Mouse (Mus musculus): ENCODE results near the gene Dnmbp. TPM values are rescaled to one million over a fixed set of nuclear protein-coding genes. Genes with fewer than 3 reads are reported as not detected.

The Dnmbp gene
- polyA plus RNA-seq, 1 experiment from 2014 or later, result 14.2 TPM

DNA sequence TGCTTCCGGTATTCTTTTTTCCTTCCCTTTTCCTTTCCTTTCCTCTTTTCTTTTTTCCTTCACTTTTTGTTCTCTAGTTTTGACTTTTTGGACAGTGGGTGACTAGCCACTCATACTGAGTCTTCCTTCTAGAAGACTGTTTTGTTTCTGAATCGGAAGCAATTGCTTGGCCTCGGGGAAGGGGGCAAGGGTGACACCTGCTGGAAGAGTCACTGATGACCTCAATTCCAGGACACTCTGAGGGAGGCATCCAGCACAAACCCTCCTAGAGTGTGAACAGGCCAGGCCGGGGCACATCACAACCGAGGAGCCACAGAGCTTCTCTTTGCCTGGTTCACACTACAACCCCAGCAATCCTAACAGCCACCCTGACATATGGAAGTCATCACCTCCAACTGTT, 34.0 kb downstream of the Dnmbp start:
- no peak overlapping the region for H3K4me2 ChIP-seq (replicated peaks; ENCODE audit: low read depth)
- H3K9ac ChIP-seq (ENCODE audit: low read length), result no peak overlapping the region
- no peak overlapping the region for H3K27ac ChIP-seq (replicated peaks)
- H3K36me3 ChIP-seq (ENCODE audit: control insufficient read depth, insufficient read depth, low read length), result peaks cover 29% of the 10 kb centered on the region
- H3K27me3 ChIP-seq (ENCODE audit: control insufficient read depth, insufficient read depth, low read length), result no peaks in the 10 kb centered on the region
- H3K9me3 ChIP-seq (ENCODE audit: control insufficient read depth, low read length), result no peaks in the 10 kb centered on the region
- TF ChIP-seq CTCF (IDR thresholded peaks at IDR 0.05; ENCODE audit: low read depth), result peak; percentile 73
- no peak for TF ChIP-seq EP300 (optimal IDR thresholded peaks at IDR 0.05)
- 42% methylated on average over 5 of the region's 5 CpGs for WGBS
- no peak overlapping the region for H3K4me3 ChIP-seq (ENCODE audit: low read depth, low read length)
- peak; percentile 57 for DNase-seq (ENCODE audit: low spot score)
- peak; percentile 34; the same call in 1 of the 2 replicates for ATAC-seq (ENCODE audit: low FRiP score, low TSS enrichment)
- no peaks in the 10 kb centered on the region for H3K4me1 ChIP-seq (replicated peaks; ENCODE audit: control insufficient read depth, insufficient read depth)

DNA sequence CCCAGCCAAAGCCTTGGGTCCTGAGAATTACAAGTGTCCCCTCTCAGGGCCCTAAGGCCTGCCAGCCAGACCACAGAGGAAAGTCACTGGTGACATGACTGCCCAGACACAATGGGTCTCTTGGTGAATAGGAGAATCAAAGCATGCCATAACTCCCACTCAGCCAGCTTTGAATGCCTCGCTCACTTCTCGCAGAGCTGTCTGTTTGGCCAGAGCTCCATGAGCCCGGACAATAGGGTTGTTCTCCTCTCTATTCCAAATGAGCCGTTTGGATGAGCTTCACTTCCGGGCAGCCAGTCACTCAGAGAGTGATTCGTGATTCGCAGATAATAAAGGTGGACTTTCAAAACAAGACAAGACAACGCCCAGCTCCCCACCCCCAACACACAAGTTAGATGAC, 34.9 kb downstream of the Dnmbp start:
- Histone ChIP-seq H3K4me3 (ENCODE audit: low read depth, low read length) (no peak overlapping the region), H3K9ac (ENCODE audit: low read length) (no peak overlapping the region), H3K4me2 (replicated peaks; ENCODE audit: low read depth) (no peak overlapping the region), H3K27me3 (ENCODE audit: control insufficient read depth, insufficient read depth, low read length) (no peaks in the 10 kb centered on the region), H3K27ac (replicated peaks) (no peak overlapping the region), H3K9me3 (ENCODE audit: control insufficient read depth, low read length) (no peaks in the 10 kb centered on the region), H3K4me1 (replicated peaks; ENCODE audit: control insufficient read depth, insufficient read depth) (no peaks in the 10 kb centered on the region), H3K36me3 (ENCODE audit: control insufficient read depth, insufficient read depth, low read length) (peaks cover 34% of the 10 kb centered on the region)
- TF ChIP-seq CTCF (IDR thresholded peaks at IDR 0.05; ENCODE audit: low read depth), result no peak
- TF ChIP-seq EP300 (optimal IDR thresholded peaks at IDR 0.05), result no peak
- 74% methylated on average over 8 of the region's 8 CpGs for WGBS
- DNase-seq (ENCODE audit: low spot score) (no peak), ATAC-seq (ENCODE audit: low FRiP score, low TSS enrichment) (no peak)

DNA sequence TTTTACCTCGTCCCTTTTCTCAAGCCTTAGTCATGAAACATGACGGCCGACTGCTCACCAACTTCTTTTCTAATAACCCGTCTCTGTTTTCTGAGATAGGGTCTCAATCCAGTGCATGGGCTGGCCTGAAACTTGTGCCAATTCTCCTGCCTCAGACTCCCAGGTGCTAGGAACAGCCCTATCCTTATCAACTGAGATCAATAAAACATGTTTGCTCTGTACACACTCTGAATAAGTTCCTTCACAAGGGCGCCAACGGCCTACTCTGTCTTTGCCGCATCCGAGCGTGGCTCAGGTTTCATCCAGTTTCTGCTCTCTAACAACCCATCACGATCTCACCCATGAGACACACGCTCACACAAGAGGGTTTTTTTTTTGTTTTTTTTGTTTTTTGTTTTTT, 35.7 kb downstream of the Dnmbp start:
- Histone ChIP-seq H3K4me2 (replicated peaks; ENCODE audit: low read depth) (no peak overlapping the region), H3K9me3 (ENCODE audit: control insufficient read depth, low read length) (no peaks in the 10 kb centered on the region)

DNA sequence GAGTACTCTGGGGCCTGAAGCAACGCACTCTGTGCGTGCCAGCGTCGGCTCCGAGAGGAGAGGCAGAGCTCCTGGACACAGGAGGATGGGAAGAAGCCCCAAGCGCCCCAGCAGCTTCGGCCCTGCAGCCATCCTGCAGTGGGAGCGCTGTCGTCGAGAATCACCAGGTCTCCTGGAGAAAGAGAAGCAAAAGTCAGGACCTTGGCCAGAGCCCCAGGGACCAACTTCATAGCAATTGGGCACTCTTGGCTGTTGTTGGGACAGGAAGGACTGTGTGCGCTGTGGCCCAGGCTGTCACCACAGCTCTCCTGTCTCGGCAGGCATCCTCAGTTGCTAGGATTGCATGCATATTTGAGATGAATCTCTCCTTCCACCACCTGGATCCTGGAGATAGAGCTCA, 37.1 kb downstream of the Dnmbp start:
- Histone ChIP-seq H3K4me1 (replicated peaks; ENCODE audit: control insufficient read depth, insufficient read depth) (no peaks in the 10 kb centered on the region), H3K4me3 (ENCODE audit: low read depth, low read length) (no peak overlapping the region), H3K4me2 (replicated peaks; ENCODE audit: low read depth) (no peak overlapping the region), H3K9ac (ENCODE audit: low read length) (no peak overlapping the region), H3K36me3 (ENCODE audit: control insufficient read depth, insufficient read depth, low read length) (peaks cover 26% of the 10 kb centered on the region), H3K9me3 (ENCODE audit: control insufficient read depth, low read length) (no peaks in the 10 kb centered on the region), H3K27ac (replicated peaks) (no peak overlapping the region), H3K27me3 (ENCODE audit: control insufficient read depth, insufficient read depth, low read length) (no peaks in the 10 kb centered on the region)
- no peak for TF ChIP-seq CTCF (IDR thresholded peaks at IDR 0.05; ENCODE audit: low read depth)
- no peak for TF ChIP-seq EP300 (optimal IDR thresholded peaks at IDR 0.05)
- WGBS, result 67% methylated on average over 12 of the region's 12 CpGs
- ATAC-seq (ENCODE audit: low FRiP score, low TSS enrichment) (no peak), DNase-seq (ENCODE audit: low spot score) (no peak)

More for the DNA sequence above, 35.7 kb downstream of the Dnmbp start:
- no peak overlapping the region for H3K4me3 ChIP-seq (ENCODE audit: low read depth, low read length)
- no peak overlapping the region for H3K27ac ChIP-seq (replicated peaks)
- H3K9ac ChIP-seq (ENCODE audit: low read length), result no peak overlapping the region
- no peaks in the 10 kb centered on the region for H3K27me3 ChIP-seq (ENCODE audit: control insufficient read depth, insufficient read depth, low read length)
- H3K36me3 ChIP-seq (ENCODE audit: control insufficient read depth, insufficient read depth, low read length), result peaks cover 31% of the 10 kb centered on the region
- H3K4me1 ChIP-seq (replicated peaks; ENCODE audit: control insufficient read depth, insufficient read depth), result no peaks in the 10 kb centered on the region
- ATAC-seq (ENCODE audit: low FRiP score, low TSS enrichment), result no peak
- no peak for TF ChIP-seq EP300 (optimal IDR thresholded peaks at IDR 0.05)
- no peak for TF ChIP-seq CTCF (IDR thresholded peaks at IDR 0.05; ENCODE audit: low read depth)
- 63% methylated on average over 11 of the region's 11 CpGs for WGBS
- no peak for DNase-seq (ENCODE audit: low spot score)

DNA sequence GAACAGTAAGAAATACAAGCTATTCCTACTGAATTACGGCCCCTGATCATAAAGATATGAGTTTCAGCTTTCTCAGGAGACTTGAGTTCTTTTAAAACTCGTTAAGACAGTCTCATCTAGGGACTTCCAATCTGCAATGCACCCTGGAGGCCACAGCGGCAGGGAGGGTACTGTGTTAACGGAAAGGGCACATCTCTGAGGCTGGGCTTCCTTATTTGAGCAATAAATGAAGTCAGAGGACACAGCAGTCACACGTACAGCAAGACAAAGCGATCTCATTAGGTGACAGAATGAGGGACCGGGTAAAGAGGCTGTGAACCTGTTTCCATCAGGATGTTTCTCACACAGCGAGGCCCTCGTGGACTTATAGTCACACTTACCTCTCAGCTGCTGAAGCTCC, 39.3 kb downstream of the Dnmbp start:
- DNase-seq (ENCODE audit: low spot score) (no peak), ATAC-seq (ENCODE audit: low FRiP score, low TSS enrichment) (no peak)
- no peak overlapping the region for H3K4me2 ChIP-seq (replicated peaks; ENCODE audit: low read depth)
- H3K27me3 ChIP-seq (ENCODE audit: control insufficient read depth, insufficient read depth, low read length), result no peaks in the 10 kb centered on the region
- WGBS, result 91% methylated on average over 9 of the region's 9 CpGs
- TF ChIP-seq EP300 (optimal IDR thresholded peaks at IDR 0.05) (no peak), CTCF (IDR thresholded peaks at IDR 0.05; ENCODE audit: low read depth) (no peak)
- peaks cover 23% of the 10 kb centered on the region for H3K36me3 ChIP-seq (ENCODE audit: control insufficient read depth, insufficient read depth, low read length)
- no peak overlapping the region for H3K27ac ChIP-seq (replicated peaks)
- H3K4me1 ChIP-seq (replicated peaks; ENCODE audit: control insufficient read depth, insufficient read depth), result no peaks in the 10 kb centered on the region
- no peaks in the 10 kb centered on the region for H3K9me3 ChIP-seq (ENCODE audit: control insufficient read depth, low read length)
- H3K9ac ChIP-seq (ENCODE audit: low read length), result no peak overlapping the region
- no peak overlapping the region for H3K4me3 ChIP-seq (ENCODE audit: low read depth, low read length)

DNA sequence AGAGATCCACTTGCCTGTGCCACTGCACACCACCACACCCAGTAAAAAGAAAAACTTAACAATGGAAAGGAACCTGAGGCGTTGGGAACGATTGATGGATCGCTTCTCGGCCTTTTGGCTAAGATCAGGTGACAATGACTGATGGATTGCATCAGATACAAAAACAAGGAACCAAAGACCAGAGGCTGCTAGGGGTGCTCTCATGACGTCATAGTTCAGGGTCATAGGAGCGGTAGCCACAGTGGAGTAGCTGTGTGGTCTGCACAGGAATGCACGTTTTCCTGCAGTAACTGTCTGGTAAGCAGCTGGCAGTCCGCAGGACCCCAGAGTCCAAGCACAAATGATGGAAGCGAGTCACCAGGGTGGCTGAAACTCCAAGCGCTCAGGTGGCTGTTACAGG, 41.4 kb downstream of the Dnmbp start:
- H3K9me3 ChIP-seq (ENCODE audit: control insufficient read depth, low read length), result no peaks in the 10 kb centered on the region
- DNase-seq (ENCODE audit: low spot score), result no peak
- H3K27me3 ChIP-seq (ENCODE audit: control insufficient read depth, insufficient read depth, low read length), result no peaks in the 10 kb centered on the region
- H3K9ac ChIP-seq (ENCODE audit: low read length), result no peak overlapping the region
- H3K27ac ChIP-seq (replicated peaks), result no peak overlapping the region
- no peak overlapping the region for H3K4me3 ChIP-seq (ENCODE audit: low read depth, low read length)
- H3K4me2 ChIP-seq (replicated peaks; ENCODE audit: low read depth), result no peak overlapping the region
- TF ChIP-seq CTCF (IDR thresholded peaks at IDR 0.05; ENCODE audit: low read depth) (no peak), EP300 (optimal IDR thresholded peaks at IDR 0.05) (no peak)
- H3K4me1 ChIP-seq (replicated peaks; ENCODE audit: control insufficient read depth, insufficient read depth), result 0 out of 2 replicates have a peak, but pooled peaks cover 2% of the 10 kb centered on the region
- ATAC-seq (ENCODE audit: low FRiP score, low TSS enrichment), result no peak
- WGBS, result 42% methylated on average over 10 of the region's 10 CpGs
- H3K36me3 ChIP-seq (ENCODE audit: control insufficient read depth, insufficient read depth, low read length), result peaks cover 23% of the 10 kb centered on the region
